Mouse (Mus musculus) lung, adult 2 months (tissue): ENCODE measurements at regions not wholly inside any gene's neighbourhood (a gene's known extent, or its start where the extent isn't known, plus 50 kb on each side); places are given as distances from the start of the nearest gene placed in this dataset.
"Not testable (repeated sequence)": the region's sequence is repeated elsewhere in the genome, so short reads cannot be mapped to it uniquely, and the experiment has no call there.

Source experiments
- CTCF ChIP-seq: fragments of 200-500 bp; IDR thresholded peaks from 2 replicates; pipeline ENCODE4 v1.5.1; 2011; ENCODE audit warnings: mild to moderate bottlenecking, low read length, control low read depth; ENCODE audit not compliant: insufficient read depth
- POLR2A ChIP-seq: fragments of 200-500 bp; IDR thresholded peaks from 2 replicates; pipeline ENCODE4 v1.6.1; 2011; ENCODE audit warnings: low read depth, mild to moderate bottlenecking, control low read depth, low read length, borderline replicate concordance; ENCODE audit errors: extremely low read depth

DNA sequence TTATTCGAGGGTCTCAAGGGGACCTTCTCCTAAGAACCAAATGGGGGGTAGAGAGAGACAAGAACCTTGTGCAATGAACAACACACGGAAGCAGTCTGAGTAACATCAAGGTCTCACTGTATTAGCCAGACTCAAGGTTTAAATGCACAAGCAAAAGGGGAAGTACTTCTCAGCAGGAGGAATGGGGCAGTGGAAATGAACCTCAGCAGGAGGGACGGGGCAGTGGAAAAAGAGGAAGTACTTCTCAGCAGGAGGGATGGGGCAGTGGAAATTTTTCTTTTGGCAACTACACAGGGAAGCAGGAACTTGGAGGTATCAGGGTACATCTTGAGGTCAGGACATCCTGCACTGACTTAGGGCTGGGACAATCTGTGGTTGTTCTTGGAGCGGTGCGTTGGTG lies 62.3 kb upstream of the Cdk6 start:
- TF ChIP-seq CTCF, POLR2A: not testable (repeated sequence)
